Mouse (Mus musculus): ENCODE data around the gene P2rx7. TPM values are rescaled to one million over a fixed set of nuclear protein-coding genes. Genes with fewer than 3 reads are reported as not detected.

The P2rx7 gene
- polyA plus RNA-seq, 1 experiment = 2.2 TPM

- Histone ChIP-seq H3K79me2 (ENCODE audit: control insufficient read depth, insufficient read depth) (no peaks in the 10 kb centered on the region), H3K27me3 (ENCODE audit: control insufficient read depth, insufficient read depth, insufficient read length) (no peaks in the 10 kb centered on the region)
- no peak for TF ChIP-seq REST (IDR thresholded peaks at IDR 0.05; ENCODE audit: insufficient read depth, insufficient read length)
- no peak for TF ChIP-seq TCF12 (IDR thresholded peaks at IDR 0.05; ENCODE audit: insufficient read depth, poor library complexity, severe bottlenecking)
- no peak for TF ChIP-seq POLR2AphosphoS2 (IDR thresholded peaks at IDR 0.05; ENCODE audit: insufficient read length, low read depth)
- TF ChIP-seq SRF (IDR thresholded peaks at IDR 0.05; ENCODE audit: control insufficient read depth, insufficient read length, low read depth) = no peak
- TF ChIP-seq MAX (IDR thresholded peaks at IDR 0.05; ENCODE audit: low read depth) = no peak
- no peak for TF ChIP-seq E2F4 (IDR thresholded peaks at IDR 0.05; ENCODE audit: insufficient read depth)
- no peak for TF ChIP-seq MYOD1 (IDR thresholded peaks at IDR 0.05; ENCODE audit: control insufficient read depth in 1 of 3, insufficient read length in 2 of 3, low read depth in 2 of 3)
- no peak for TF ChIP-seq POLR2A (IDR thresholded peaks at IDR 0.05; ENCODE audit: insufficient read length, low read depth)
- TF ChIP-seq CEBPB (IDR thresholded peaks at IDR 0.05; ENCODE audit: insufficient read depth, poor library complexity, severe bottlenecking) = no peak
- TF ChIP-seq USF1 (IDR thresholded peaks at IDR 0.05; ENCODE audit: low read depth) = no peak
- no peak for TF ChIP-seq MYOG (IDR thresholded peaks at IDR 0.05; ENCODE audit: control insufficient read depth in 1 of 3, insufficient read depth in 1 of 3, insufficient read length in 2 of 3, low read depth in 2 of 3)
- no peak for TF ChIP-seq TCF3 (IDR thresholded peaks at IDR 0.05; ENCODE audit: insufficient read length, low read depth)
These were observed 3.7 kb upstream of the P2rx7 start for GRCm38 (mm10) chr5:122639986-122640385.

DNA sequence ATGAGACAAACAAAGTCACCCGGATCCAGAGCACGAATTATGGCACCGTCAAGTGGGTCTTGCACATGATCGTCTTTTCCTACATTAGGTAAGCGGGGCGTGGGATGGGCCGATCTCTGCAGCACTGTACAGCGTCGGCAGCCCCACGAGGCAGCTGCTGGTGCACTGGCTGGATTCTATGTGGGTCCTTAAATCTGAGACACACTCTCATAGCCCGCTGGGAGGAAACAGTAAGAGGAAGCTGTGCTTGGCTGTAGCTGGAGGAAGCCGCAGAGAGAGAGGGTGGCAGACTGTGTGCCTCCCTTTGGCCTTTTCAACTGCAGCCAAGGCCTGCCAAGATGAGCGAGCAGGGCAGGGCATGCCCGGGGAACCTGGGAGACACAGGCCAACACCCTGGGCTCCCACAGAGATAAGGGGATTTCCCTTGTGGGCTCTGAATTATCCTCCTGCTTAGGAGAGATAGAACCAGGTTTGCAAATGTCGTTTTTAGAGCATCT is 448 bp downstream of the P2rx7 start:
- no peak overlapping the region for H3ac ChIP-seq (ENCODE audit: control insufficient read depth, insufficient read length)
- H3K36me3 ChIP-seq (ENCODE audit: control insufficient read depth, insufficient read depth) = no peaks in the 10 kb centered on the region
- TF ChIP-seq USF1 (IDR thresholded peaks at IDR 0.05; ENCODE audit: low read depth) = no peak
- TF ChIP-seq POLR2A (IDR thresholded peaks at IDR 0.05; ENCODE audit: insufficient read length, low read depth) = no peak
- TF ChIP-seq MYOD1 (IDR thresholded peaks at IDR 0.05; ENCODE audit: control insufficient read depth in 1 of 3, insufficient read length in 2 of 3, low read depth in 2 of 3) = peak in 1 of 3 experiments; percentile 3
- peak overlapping the region; percentile 14 for H3K4me3 ChIP-seq
- H3K79me2 ChIP-seq (ENCODE audit: control insufficient read depth, insufficient read depth) = no peaks in the 10 kb centered on the region
- H3K4me2 ChIP-seq (ENCODE audit: low read depth) = peak overlapping the region; percentile 61
- no peaks in the 10 kb centered on the region for H3K27me3 ChIP-seq (ENCODE audit: control insufficient read depth, insufficient read depth, insufficient read length)

More at GRCm38 (mm10) chr5:122639986-122640385, 3.7 kb upstream of the P2rx7 start:
- H3K4me3 ChIP-seq = no peak overlapping the region
- H3ac ChIP-seq (ENCODE audit: control insufficient read depth, insufficient read length) = no peak overlapping the region
- H3K36me3 ChIP-seq (ENCODE audit: control insufficient read depth, insufficient read depth) = no peaks in the 10 kb centered on the region
- no peak overlapping the region for H3K4me2 ChIP-seq (ENCODE audit: low read depth)

- TF ChIP-seq TCF12 (IDR thresholded peaks at IDR 0.05; ENCODE audit: insufficient read depth, poor library complexity, severe bottlenecking) (no peak), USF1 (IDR thresholded peaks at IDR 0.05; ENCODE audit: low read depth) (no peak), MYOG (IDR thresholded peaks at IDR 0.05; ENCODE audit: control insufficient read depth in 1 of 3, insufficient read depth in 1 of 3, insufficient read length in 2 of 3, low read depth in 2 of 3) (no peak), SRF (IDR thresholded peaks at IDR 0.05; ENCODE audit: control insufficient read depth, insufficient read length, low read depth) (no peak), E2F4 (IDR thresholded peaks at IDR 0.05; ENCODE audit: insufficient read depth) (no peak), POLR2A (IDR thresholded peaks at IDR 0.05; ENCODE audit: insufficient read length, low read depth) (no peak), POLR2AphosphoS2 (IDR thresholded peaks at IDR 0.05; ENCODE audit: insufficient read length, low read depth) (no peak), MYOD1 (IDR thresholded peaks at IDR 0.05; ENCODE audit: control insufficient read depth in 1 of 3, insufficient read length in 2 of 3, low read depth in 2 of 3) (no peak), CEBPB (IDR thresholded peaks at IDR 0.05; ENCODE audit: insufficient read depth, poor library complexity, severe bottlenecking) (no peak), REST (IDR thresholded peaks at IDR 0.05; ENCODE audit: insufficient read depth, insufficient read length) (no peak), TCF3 (IDR thresholded peaks at IDR 0.05; ENCODE audit: insufficient read length, low read depth) (no peak), MAX (IDR thresholded peaks at IDR 0.05; ENCODE audit: low read depth) (no peak)
- Histone ChIP-seq H3ac (ENCODE audit: control insufficient read depth, insufficient read length) (no peak overlapping the region), H3K36me3 (ENCODE audit: control insufficient read depth, insufficient read depth) (no peaks in the 10 kb centered on the region), H3K4me2 (ENCODE audit: low read depth) (no peak overlapping the region), H3K27me3 (ENCODE audit: control insufficient read depth, insufficient read depth, insufficient read length) (no peaks in the 10 kb centered on the region), H3K79me2 (ENCODE audit: control insufficient read depth, insufficient read depth) (no peaks in the 10 kb centered on the region), H3K4me3 (no peak overlapping the region)
These were observed 1.6 kb downstream of the P2rx7 start for GRCm38 (mm10) chr5:122645290-122645689.

- Histone ChIP-seq H3K4me3 (no peak overlapping the region), H3ac (ENCODE audit: control insufficient read depth, insufficient read length) (no peak overlapping the region), H3K4me2 (ENCODE audit: low read depth) (no peak overlapping the region), H3K79me2 (ENCODE audit: control insufficient read depth, insufficient read depth) (no peaks in the 10 kb centered on the region), H3K27me3 (ENCODE audit: control insufficient read depth, insufficient read depth, insufficient read length) (no peaks in the 10 kb centered on the region), H3K36me3 (ENCODE audit: control insufficient read depth, insufficient read depth) (no peaks in the 10 kb centered on the region)
- TF ChIP-seq POLR2A (IDR thresholded peaks at IDR 0.05; ENCODE audit: insufficient read length, low read depth) (no peak), POLR2AphosphoS2 (IDR thresholded peaks at IDR 0.05; ENCODE audit: insufficient read length, low read depth) (no peak), CEBPB (IDR thresholded peaks at IDR 0.05; ENCODE audit: insufficient read depth, poor library complexity, severe bottlenecking) (no peak), REST (IDR thresholded peaks at IDR 0.05; ENCODE audit: insufficient read depth, insufficient read length) (no peak), E2F4 (IDR thresholded peaks at IDR 0.05; ENCODE audit: insufficient read depth) (no peak), MAX (IDR thresholded peaks at IDR 0.05; ENCODE audit: low read depth) (no peak), SRF (IDR thresholded peaks at IDR 0.05; ENCODE audit: control insufficient read depth, insufficient read length, low read depth) (no peak), USF1 (IDR thresholded peaks at IDR 0.05; ENCODE audit: low read depth) (no peak), TCF12 (IDR thresholded peaks at IDR 0.05; ENCODE audit: insufficient read depth, poor library complexity, severe bottlenecking) (no peak)
These were observed 2.3 kb downstream of the P2rx7 start for GRCm38 (mm10) chr5:122646050-122646449.

GRCm38 (mm10) chr5:122647256-122647924 is 3.7 kb downstream of the P2rx7 start:
- Histone ChIP-seq H3K27me3 (ENCODE audit: control insufficient read depth, insufficient read depth, insufficient read length) (no peaks in the 10 kb centered on the region), H3K4me3 (no peak overlapping the region), H3K36me3 (ENCODE audit: control insufficient read depth, insufficient read depth) (no peaks in the 10 kb centered on the region), H3ac (ENCODE audit: control insufficient read depth, insufficient read length) (no peak overlapping the region), H3K4me2 (ENCODE audit: low read depth) (no peak overlapping the region), H3K79me2 (ENCODE audit: control insufficient read depth, insufficient read depth) (no peaks in the 10 kb centered on the region)
- TF ChIP-seq USF1 (IDR thresholded peaks at IDR 0.05; ENCODE audit: low read depth) = no peak
- no peak for TF ChIP-seq POLR2A (IDR thresholded peaks at IDR 0.05; ENCODE audit: insufficient read length, low read depth)
- no peak for TF ChIP-seq MYOD1 (IDR thresholded peaks at IDR 0.05; ENCODE audit: control insufficient read depth in 1 of 3, insufficient read length in 2 of 3, low read depth in 2 of 3)
- TF ChIP-seq MAX (IDR thresholded peaks at IDR 0.05; ENCODE audit: low read depth) = no peak
- TF ChIP-seq E2F4 (IDR thresholded peaks at IDR 0.05; ENCODE audit: insufficient read depth) = no peak
- no peak for TF ChIP-seq CEBPB (IDR thresholded peaks at IDR 0.05; ENCODE audit: insufficient read depth, poor library complexity, severe bottlenecking)
- no peak for TF ChIP-seq TCF12 (IDR thresholded peaks at IDR 0.05; ENCODE audit: insufficient read depth, poor library complexity, severe bottlenecking)
- TF ChIP-seq SRF (IDR thresholded peaks at IDR 0.05; ENCODE audit: control insufficient read depth, insufficient read length, low read depth) = no peak
- no peak for TF ChIP-seq TCF3 (IDR thresholded peaks at IDR 0.05; ENCODE audit: insufficient read length, low read depth)
- TF ChIP-seq REST (IDR thresholded peaks at IDR 0.05; ENCODE audit: insufficient read depth, insufficient read length) = no peak
- no peak for TF ChIP-seq MYOG (IDR thresholded peaks at IDR 0.05; ENCODE audit: control insufficient read depth in 1 of 3, insufficient read depth in 1 of 3, insufficient read length in 2 of 3, low read depth in 2 of 3)
- no peak for TF ChIP-seq POLR2AphosphoS2 (IDR thresholded peaks at IDR 0.05; ENCODE audit: insufficient read length, low read depth)

Measured in myocyte (in vitro differentiated cells).